Mouse (Mus musculus) WW6 (cell line): ENCODE results near the gene Rnf141.

Experiments used
- DNase-seq: peaks from one replicate; pipeline ENCODE4 v3.0.0-alpha.2; 2013; ENCODE audit warnings: low read depth, low spot score

Gene Rnf141

DNA sequence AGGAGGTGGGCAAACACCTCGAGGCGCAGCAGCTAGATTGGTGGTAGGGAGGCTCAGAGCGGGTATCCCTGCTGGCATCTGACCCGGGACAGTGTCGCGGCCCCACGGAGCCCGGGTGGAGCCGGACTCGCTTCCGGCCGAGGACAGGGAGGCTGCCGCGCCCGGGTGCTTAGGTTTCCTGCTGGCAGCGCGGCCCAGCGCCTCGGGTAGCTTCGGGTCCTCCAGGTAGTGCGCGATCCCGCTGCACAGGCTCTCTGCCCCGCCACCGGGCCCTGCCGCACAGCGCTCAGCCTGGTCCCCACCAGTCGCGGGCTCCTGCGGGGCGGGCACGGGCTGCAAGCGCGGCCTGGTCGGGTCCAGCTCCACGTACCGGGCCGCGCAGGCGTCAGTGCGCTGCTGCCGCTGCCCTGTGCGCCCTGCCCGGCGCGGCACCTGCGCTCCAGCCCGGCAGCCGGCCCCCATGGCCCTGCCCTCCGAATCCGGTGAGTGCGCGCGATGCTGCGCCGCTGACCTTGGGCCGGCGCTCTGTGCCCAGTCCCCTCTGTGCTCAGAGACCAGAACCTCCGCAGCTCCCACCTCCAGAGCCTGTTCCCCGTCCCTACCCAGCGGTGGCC is 75.7 kb downstream of the Rnf141 start:
- no peak for DNase-seq

DNA sequence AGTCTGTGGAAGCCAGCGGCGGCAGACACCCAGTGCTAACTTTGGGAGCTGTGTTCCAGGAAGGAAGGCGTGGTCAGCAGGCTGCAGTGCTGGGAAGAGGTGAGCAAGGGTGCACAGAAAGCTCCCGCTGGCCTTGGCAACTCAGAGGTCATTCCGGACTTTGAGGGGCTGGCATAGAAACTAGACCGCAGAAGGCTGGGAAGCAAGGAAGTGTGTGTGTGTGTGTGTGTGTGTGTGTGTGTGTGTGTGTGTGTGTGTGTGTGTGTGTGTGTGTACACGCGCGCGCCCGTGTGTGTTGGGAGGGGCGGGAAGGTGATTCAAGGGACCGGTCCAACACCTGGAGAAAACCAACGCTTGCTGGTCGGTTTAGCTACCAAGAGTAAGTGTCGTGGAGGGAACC is 76.3 kb downstream of the Rnf141 start, which contains the start of gene Ampd3:
TSS of gene Ampd3 (plus strand) at position 206 of the 400 bp plus-strand sequence.
- no peak for DNase-seq

DNA sequence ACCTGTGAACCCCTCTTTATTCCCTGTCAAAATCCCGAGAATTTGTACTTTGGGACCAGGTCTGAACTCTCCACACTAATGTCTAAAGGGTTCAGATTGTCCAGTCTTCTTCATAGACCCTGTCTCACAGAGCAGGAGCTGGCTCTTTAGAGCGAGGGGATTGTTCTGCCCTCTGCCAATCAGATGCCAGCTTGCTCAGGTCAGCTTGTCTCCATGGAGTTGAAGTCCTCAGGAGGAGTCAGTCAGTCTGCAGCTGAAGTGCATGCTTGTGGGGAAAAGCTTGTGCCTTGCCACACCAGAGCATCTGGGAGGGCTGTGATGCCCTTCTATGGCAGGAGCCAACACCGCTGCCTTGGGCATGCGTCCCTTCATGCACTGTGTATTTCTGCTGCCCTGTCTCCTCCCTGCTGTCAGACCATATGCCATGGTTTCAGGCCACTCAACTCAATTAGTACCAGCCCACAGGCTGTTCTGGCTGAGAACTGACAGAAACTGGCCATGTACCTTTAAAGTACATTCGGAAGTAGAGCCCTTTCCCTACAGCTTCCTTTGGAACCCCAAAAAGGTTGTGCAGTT is 81.6 kb downstream of the Rnf141 start:
- no peak for DNase-seq

DNA sequence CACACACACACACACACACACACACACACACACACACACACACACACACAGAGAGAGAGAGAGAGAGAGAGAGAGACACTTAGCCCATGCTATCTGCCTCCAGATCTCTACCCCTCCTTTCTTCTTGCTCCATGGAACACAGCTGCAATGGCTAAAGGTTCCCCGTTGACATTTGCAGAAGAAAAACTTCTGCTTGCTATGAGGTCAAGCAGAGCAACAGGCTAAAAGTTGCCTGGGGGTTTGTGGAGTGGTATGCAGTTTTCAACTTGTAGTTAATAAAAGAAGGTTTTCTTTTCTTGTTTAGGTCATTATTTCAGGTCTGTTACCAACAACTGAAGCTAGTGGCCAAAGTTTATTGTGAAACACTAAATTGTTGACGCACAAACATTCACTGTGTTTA is 87.8 kb downstream of the Rnf141 start:
- DNase-seq, result no peak

DNA sequence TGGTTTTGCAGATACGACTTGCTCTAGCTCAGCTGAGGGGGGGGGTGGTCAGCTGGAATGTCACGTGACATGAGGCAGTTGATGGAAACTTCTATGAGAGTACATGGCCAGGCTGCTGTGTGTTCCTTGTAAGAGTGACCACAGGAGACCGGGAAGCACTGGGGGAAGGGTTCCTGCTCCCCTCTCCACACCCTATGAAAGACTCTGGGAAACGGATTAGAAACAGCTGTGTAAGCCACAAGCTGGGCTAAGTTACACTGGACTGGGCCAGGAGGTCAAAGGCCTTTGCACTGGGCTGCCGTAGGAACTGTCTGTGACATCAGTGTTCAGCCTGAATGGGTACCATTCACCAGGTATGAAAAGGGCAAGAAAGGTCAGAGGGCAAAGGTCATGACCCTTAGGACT is 90.3 kb downstream of the Rnf141 start:
- no peak for DNase-seq

DNA sequence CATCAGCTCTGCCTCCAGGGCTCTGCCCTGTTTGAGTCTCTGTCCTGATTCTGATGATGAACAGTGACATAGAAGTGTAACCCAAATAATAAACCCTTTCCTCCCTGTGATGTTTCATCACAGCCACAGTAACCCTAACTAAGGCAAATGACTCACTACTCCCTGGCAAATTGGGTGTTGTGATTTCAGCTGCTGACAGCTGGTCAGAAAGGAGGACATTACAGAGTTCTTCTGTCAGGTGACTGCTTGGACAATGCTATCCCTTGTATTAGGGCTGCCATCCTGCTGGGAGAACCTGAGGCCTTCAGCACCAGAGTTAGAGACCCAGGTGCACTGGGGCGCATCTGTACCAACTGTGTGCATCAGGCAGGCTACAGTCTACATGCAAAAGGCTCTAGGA is 90.9 kb downstream of the Rnf141 start:
- DNase-seq, result no peak

DNA sequence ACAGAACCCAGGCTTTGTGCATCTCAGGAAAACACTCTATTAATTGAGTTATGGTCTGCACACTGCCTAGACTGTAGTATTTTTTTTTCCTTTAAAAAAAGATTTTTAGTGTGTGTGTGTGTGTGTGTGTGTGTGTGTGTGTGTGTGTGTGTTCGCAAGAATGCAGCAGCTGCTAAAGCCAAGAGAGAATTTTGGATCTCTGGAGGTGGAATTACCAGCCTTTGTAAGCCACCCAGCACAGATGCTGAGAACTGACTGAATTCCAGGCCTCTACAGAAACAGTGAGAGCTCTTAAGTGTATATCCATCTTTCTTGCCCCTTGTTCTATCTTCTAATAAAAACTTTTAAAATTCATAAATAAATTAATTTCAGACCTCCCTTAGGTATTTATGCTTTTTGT is 92.6 kb downstream of the Rnf141 start:
- DNase-seq, result no peak

DNA sequence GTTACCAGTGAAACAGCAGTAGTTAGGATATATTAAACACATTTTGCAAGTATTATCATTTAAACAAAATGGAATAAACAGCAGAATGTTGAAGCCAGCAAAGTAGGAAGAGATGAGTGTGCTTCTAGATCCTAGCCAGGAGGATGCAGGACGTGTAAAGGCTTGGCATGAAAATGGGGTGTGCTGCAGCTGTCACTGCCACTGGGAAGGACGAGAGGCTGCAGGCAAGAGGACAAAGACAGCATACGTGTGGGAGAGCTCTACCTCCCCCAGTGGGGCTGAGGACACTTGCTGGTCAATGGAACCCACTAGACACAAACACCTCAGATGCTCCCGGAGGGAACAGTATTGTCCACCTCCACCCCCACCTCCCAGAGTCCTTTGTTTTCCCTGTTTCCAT is 93.4 kb downstream of the Rnf141 start:
- DNase-seq, result no peak
